Mouse (Mus musculus): ENCODE results near the gene Tas2r110. TPM values are rescaled to one million over a fixed set of nuclear protein-coding genes. Genes with fewer than 3 reads are reported as not detected.

Tas2r110 gene
- not detected in 2 replicates for polyA plus RNA-seq (2014; fragmentation: Nextera tagmentation; extraction: Ambion mirVana)

- no peaks in the 10 kb centered on the region for H3K27me3 ChIP-seq (ENCODE audit: control insufficient read depth, insufficient read depth, low read length)
- no peak within 1 kb of the TSS for H3K4me3 ChIP-seq (ENCODE audit: low read length)
- H3K4me1 ChIP-seq (ENCODE audit: control insufficient read depth, insufficient read depth, low read length) = no peaks in the 10 kb centered on the region
- no peaks in the 10 kb centered on the region for H3K36me3 ChIP-seq (ENCODE audit: control insufficient read depth, insufficient read depth, low read length)
- no peak within 1 kb of the TSS for H3K9ac ChIP-seq (ENCODE audit: low read depth, low read length)
- H3K4me2 ChIP-seq (replicated peaks; ENCODE audit: low read depth, low read length) = no peak within 1 kb of the TSS
- no peaks in the 10 kb centered on the region for H3K9me3 ChIP-seq (ENCODE audit: control insufficient read depth, low read length)
- no peak for ATAC-seq (ENCODE audit: low FRiP score, low TSS enrichment)
- H3K27ac ChIP-seq (ENCODE audit: low read depth, low read length) = no peak within 1 kb of the TSS
Measured at GRCm38 (mm10) chr6:132867708-132868107, at the start of gene Tas2r110. Tas2r110 (plus strand) TSS chr6:132868008.

- 68% methylated on average over 1 of the region's 1 CpGs for WGBS
- Histone ChIP-seq H3K4me1 (ENCODE audit: control insufficient read depth, insufficient read depth, low read length) (no peaks in the 10 kb centered on the region), H3K4me3 (ENCODE audit: low read length) (no peak within 1 kb of the TSS), H3K9me3 (ENCODE audit: control insufficient read depth, low read length) (no peaks in the 10 kb centered on the region), H3K27me3 (ENCODE audit: control insufficient read depth, insufficient read depth, low read length) (no peaks in the 10 kb centered on the region), H3K27ac (ENCODE audit: low read depth, low read length) (no peak within 1 kb of the TSS), H3K36me3 (ENCODE audit: control insufficient read depth, insufficient read depth, low read length) (no peaks in the 10 kb centered on the region), H3K4me2 (replicated peaks; ENCODE audit: low read depth, low read length) (no peak within 1 kb of the TSS), H3K9ac (ENCODE audit: low read depth, low read length) (no peak within 1 kb of the TSS)
- no peak for ATAC-seq (ENCODE audit: low FRiP score, low TSS enrichment)
Measured at GRCm38 (mm10) chr6:132846842-132847241, 21.0 kb upstream of the Tas2r110 start, which contains the start of gene Tas2r123. Tas2r123 (plus strand) TSS chr6:132847142.

- no peaks in the 10 kb centered on the region for H3K9me3 ChIP-seq (ENCODE audit: control insufficient read depth, low read length)
- H3K4me3 ChIP-seq (ENCODE audit: low read length) = no peak within 1 kb of the TSS
- H3K27ac ChIP-seq (ENCODE audit: low read depth, low read length) = no peak within 1 kb of the TSS
- no peaks in the 10 kb centered on the region for H3K4me1 ChIP-seq (ENCODE audit: control insufficient read depth, insufficient read depth, low read length)
- H3K27me3 ChIP-seq (ENCODE audit: control insufficient read depth, insufficient read depth, low read length) = no peaks in the 10 kb centered on the region
- H3K36me3 ChIP-seq (ENCODE audit: control insufficient read depth, insufficient read depth, low read length) = no peaks in the 10 kb centered on the region
- H3K4me2 ChIP-seq (replicated peaks; ENCODE audit: low read depth, low read length) = no peak within 1 kb of the TSS
- 82% methylated on average over 1 of the region's 1 CpGs for WGBS
- ATAC-seq (ENCODE audit: low FRiP score, low TSS enrichment) = no peak
- H3K9ac ChIP-seq (ENCODE audit: low read depth, low read length) = no peak within 1 kb of the TSS
Measured at GRCm38 (mm10) chr6:132855138-132855537, 12.7 kb upstream of the Tas2r110 start, which contains the start of gene Tas2r116. Tas2r116 (plus strand) TSS chr6:132855438.

GRCm38 (mm10) chr6:132892711-132893110, 24.9 kb downstream of the Tas2r110 start, which contains the start of gene Tas2r113:
Tas2r113 (plus strand) TSS chr6:132893011.
- 70% methylated on average over 1 of the region's 1 CpGs for WGBS
- Histone ChIP-seq H3K27ac (ENCODE audit: low read depth, low read length) (no peak within 1 kb of the TSS), H3K9ac (ENCODE audit: low read depth, low read length) (no peak within 1 kb of the TSS), H3K9me3 (ENCODE audit: control insufficient read depth, low read length) (no peaks in the 10 kb centered on the region), H3K4me1 (ENCODE audit: control insufficient read depth, insufficient read depth, low read length) (no peaks in the 10 kb centered on the region), H3K27me3 (ENCODE audit: control insufficient read depth, insufficient read depth, low read length) (no peaks in the 10 kb centered on the region), H3K4me3 (ENCODE audit: low read length) (no peak within 1 kb of the TSS), H3K4me2 (replicated peaks; ENCODE audit: low read depth, low read length) (no peak within 1 kb of the TSS), H3K36me3 (ENCODE audit: control insufficient read depth, insufficient read depth, low read length) (no peaks in the 10 kb centered on the region)
- ATAC-seq (ENCODE audit: low FRiP score, low TSS enrichment) = no peak

GRCm38 (mm10) chr6:132909351-132909750, 41.5 kb downstream of the Tas2r110 start, which contains the start of gene Tas2r125:
Tas2r125 (plus strand) TSS chr6:132909651.
- H3K36me3 ChIP-seq (ENCODE audit: control insufficient read depth, insufficient read depth, low read length) = no peaks in the 10 kb centered on the region
- no peaks in the 10 kb centered on the region for H3K4me1 ChIP-seq (ENCODE audit: control insufficient read depth, insufficient read depth, low read length)
- no peak within 1 kb of the TSS for H3K9ac ChIP-seq (ENCODE audit: low read depth, low read length)
- WGBS = 84% methylated on average over 3 of the region's 3 CpGs
- no peak within 1 kb of the TSS for H3K4me2 ChIP-seq (replicated peaks; ENCODE audit: low read depth, low read length)
- H3K27ac ChIP-seq (ENCODE audit: low read depth, low read length) = no peak within 1 kb of the TSS
- H3K4me3 ChIP-seq (ENCODE audit: low read length) = no peak within 1 kb of the TSS
- H3K27me3 ChIP-seq (ENCODE audit: control insufficient read depth, insufficient read depth, low read length) = no peaks in the 10 kb centered on the region
- ATAC-seq (ENCODE audit: low FRiP score, low TSS enrichment) = no peak
- no peaks in the 10 kb centered on the region for H3K9me3 ChIP-seq (ENCODE audit: control insufficient read depth, low read length)

Other genes starting within 250 kb of the Tas2r110 start
- gene A630073D07Rik, start 216.5 kb upstream of the Tas2r110 start, polyA plus RNA-seq (2014; fragmentation: Nextera tagmentation; extraction: Ambion mirVana) = not detected in 2 replicates
- gene Tas2r120, start 211.1 kb upstream of the Tas2r110 start, polyA plus RNA-seq (2014; fragmentation: Nextera tagmentation; extraction: Ambion mirVana) = not detected in 2 replicates
- not detected in 2 replicates for gene Tas2r121, start 167.0 kb upstream of the Tas2r110 start, polyA plus RNA-seq (2014; fragmentation: Nextera tagmentation; extraction: Ambion mirVana)
- not detected in 2 replicates for gene Tas2r122, start 156.1 kb upstream of the Tas2r110 start, polyA plus RNA-seq (2014; fragmentation: Nextera tagmentation; extraction: Ambion mirVana)
- not detected in 2 replicates for gene Tas2r115, start 130.0 kb upstream of the Tas2r110 start, polyA plus RNA-seq (2014; fragmentation: Nextera tagmentation; extraction: Ambion mirVana)
- gene Tas2r124, start 113.3 kb upstream of the Tas2r110 start, polyA plus RNA-seq (2014; fragmentation: Nextera tagmentation; extraction: Ambion mirVana) = not detected in 2 replicates
- gene Tas2r102, start 105.9 kb upstream of the Tas2r110 start, polyA plus RNA-seq (2014; fragmentation: Nextera tagmentation; extraction: Ambion mirVana) = not detected in 2 replicates
- gene Tas2r136, start 89.8 kb upstream of the Tas2r110 start, polyA plus RNA-seq (2014; fragmentation: Nextera tagmentation; extraction: Ambion mirVana) = not detected in 2 replicates
- not detected in 2 replicates for gene Tas2r117, start 65.2 kb upstream of the Tas2r110 start, polyA plus RNA-seq (2014; fragmentation: Nextera tagmentation; extraction: Ambion mirVana)
- not detected in 2 replicates for gene Tas2r123, start 20.9 kb upstream of the Tas2r110 start, polyA plus RNA-seq (2014; fragmentation: Nextera tagmentation; extraction: Ambion mirVana)
- gene Tas2r116, start 12.6 kb upstream of the Tas2r110 start, polyA plus RNA-seq (2014; fragmentation: Nextera tagmentation; extraction: Ambion mirVana) = not detected in 2 replicates
- gene Tas2r113, start 25.0 kb downstream of the Tas2r110 start, polyA plus RNA-seq (2014; fragmentation: Nextera tagmentation; extraction: Ambion mirVana) = not detected in 2 replicates
- gene Tas2r125, start 41.6 kb downstream of the Tas2r110 start, polyA plus RNA-seq (2014; fragmentation: Nextera tagmentation; extraction: Ambion mirVana) = not detected in 2 replicates
- not detected in 2 replicates for gene Tas2r129, start 83.1 kb downstream of the Tas2r110 start, polyA plus RNA-seq (2014; fragmentation: Nextera tagmentation; extraction: Ambion mirVana)
- not detected in 2 replicates for gene Tas2r131, start 89.9 kb downstream of the Tas2r110 start, polyA plus RNA-seq (2014; fragmentation: Nextera tagmentation; extraction: Ambion mirVana)
- gene Tas2r109, start 113.0 kb downstream of the Tas2r110 start, polyA plus RNA-seq (2014; fragmentation: Nextera tagmentation; extraction: Ambion mirVana) = not detected in 2 replicates
- gene Tas2r103, start 169.1 kb downstream of the Tas2r110 start, polyA plus RNA-seq (2014; fragmentation: Nextera tagmentation; extraction: Ambion mirVana) = not detected in 2 replicates
- gene Tas2r140, start 187.8 kb downstream of the Tas2r110 start, polyA plus RNA-seq (2014; fragmentation: Nextera tagmentation; extraction: Ambion mirVana) = not detected in 2 replicates
- gene Smim10l1, start 236.9 kb downstream of the Tas2r110 start, polyA plus RNA-seq (2014; fragmentation: Nextera tagmentation; extraction: Ambion mirVana) = 61.3 and 73.1 TPM in 2 replicates

Measured in kidney, embryonic 14.5 days (tissue).